Mouse (Mus musculus): Measurements from ENCODE around the gene Gm20479. TPM values are rescaled to one million over a fixed set of nuclear protein-coding genes. Genes with fewer than 3 reads are reported as not detected.
A peak's percentile ranks its signal among the peaks of the same experiment; 100 is the strongest.

The Gm20479 gene
- polyA plus RNA-seq, 1 experiment, result 0.11 TPM

DNA sequence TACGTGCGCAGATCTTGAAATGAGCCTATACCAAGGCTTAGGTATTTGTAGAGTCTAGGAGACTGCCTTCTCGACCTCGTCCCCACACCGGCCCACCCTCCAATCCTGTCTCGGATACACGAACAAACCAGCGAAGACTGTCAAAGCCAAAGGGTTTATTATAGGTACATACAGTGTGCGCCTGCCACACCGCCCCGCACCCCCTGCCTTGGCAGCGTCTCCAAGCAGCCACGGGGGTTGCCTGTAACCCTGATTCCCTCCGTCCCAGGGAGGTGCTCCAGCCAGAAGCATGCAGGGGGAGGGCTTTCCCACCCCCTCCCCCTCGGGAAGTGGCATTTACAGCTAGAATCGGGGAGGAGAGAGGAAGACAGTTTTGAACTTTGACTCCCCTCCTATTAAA is 971 bp downstream of the Gm20479 start:
- H3K4me3 ChIP-seq, result peak overlapping the region; percentile 58
- no peak for TF ChIP-seq SRF (IDR thresholded peaks at IDR 0.05; ENCODE audit: control insufficient read depth, insufficient read length, low read depth)
- no peak for TF ChIP-seq MYOG (IDR thresholded peaks at IDR 0.05; ENCODE audit: control insufficient read depth in 1 of 3, insufficient read depth in 1 of 3, insufficient read length in 2 of 3, low read depth in 2 of 3)
- no peak for TF ChIP-seq TCF3 (IDR thresholded peaks at IDR 0.05; ENCODE audit: insufficient read length, low read depth)
- no peak for TF ChIP-seq POLR2A (IDR thresholded peaks at IDR 0.05; ENCODE audit: insufficient read length, low read depth)
- no peak for TF ChIP-seq MAX (IDR thresholded peaks at IDR 0.05; ENCODE audit: low read depth)
- TF ChIP-seq MYOD1 (IDR thresholded peaks at IDR 0.05; ENCODE audit: control insufficient read depth in 1 of 3, insufficient read length in 2 of 3, low read depth in 2 of 3), result no peak
- no peak for TF ChIP-seq TCF12 (IDR thresholded peaks at IDR 0.05; ENCODE audit: insufficient read depth, poor library complexity, severe bottlenecking)
- no peak for TF ChIP-seq REST (IDR thresholded peaks at IDR 0.05; ENCODE audit: insufficient read depth, insufficient read length)
- TF ChIP-seq E2F4 (IDR thresholded peaks at IDR 0.05; ENCODE audit: insufficient read depth), result no peak
- no peak for TF ChIP-seq POLR2AphosphoS2 (IDR thresholded peaks at IDR 0.05; ENCODE audit: insufficient read length, low read depth)
- TF ChIP-seq USF1 (IDR thresholded peaks at IDR 0.05; ENCODE audit: low read depth), result no peak
- no peak for TF ChIP-seq CEBPB (IDR thresholded peaks at IDR 0.05; ENCODE audit: insufficient read depth, poor library complexity, severe bottlenecking)

DNA sequence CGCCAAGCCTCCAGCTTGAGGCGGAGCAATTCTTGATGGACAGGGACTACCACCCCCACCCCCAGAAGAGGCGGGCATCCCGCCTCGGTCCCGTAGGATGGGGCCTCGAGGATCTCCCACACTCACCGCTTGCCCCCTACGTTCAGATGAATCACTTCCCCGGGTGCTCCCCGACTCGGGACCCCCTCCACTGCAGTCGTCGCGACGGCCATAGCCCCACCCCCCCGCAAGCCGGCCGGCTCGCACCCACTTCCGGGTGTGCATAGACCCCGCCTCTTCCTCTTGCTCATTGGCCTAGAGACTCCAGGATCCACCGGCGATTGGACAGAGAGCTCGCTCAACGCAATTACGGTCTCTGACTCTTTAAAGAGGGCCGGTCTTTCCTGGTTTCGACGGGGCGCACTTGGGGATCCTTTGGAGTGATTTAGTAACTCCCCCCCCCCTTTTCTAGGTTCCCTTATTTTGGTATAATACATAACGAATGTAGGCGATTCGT is 1.4 kb downstream of the Gm20479 start, which contains the start of gene Shkbp1:
TSS of gene Shkbp1 (minus strand) at position 275 of the 496 bp plus-strand sequence.
- TF ChIP-seq SRF (IDR thresholded peaks at IDR 0.05; ENCODE audit: control insufficient read depth, insufficient read length, low read depth), result no peak
- peak; percentile 12 for TF ChIP-seq POLR2A (IDR thresholded peaks at IDR 0.05; ENCODE audit: insufficient read length, low read depth)
- no peak for TF ChIP-seq MAX (IDR thresholded peaks at IDR 0.05; ENCODE audit: low read depth)
- Histone ChIP-seq H3K79me2 (ENCODE audit: control insufficient read depth, insufficient read depth) (no peaks in the 10 kb centered on the region), H3K4me3 (peak within 1 kb of the TSS; percentile 58), H3K36me3 (ENCODE audit: control insufficient read depth, insufficient read depth) (peaks cover 2% of the 10 kb centered on the region), H3K27me3 (ENCODE audit: control insufficient read depth, insufficient read depth, insufficient read length) (no peaks in the 10 kb centered on the region), H3ac (ENCODE audit: control insufficient read depth, insufficient read length) (no peak within 1 kb of the TSS), H3K4me2 (ENCODE audit: low read depth) (peak within 1 kb of the TSS; percentile 88)

More for the DNA sequence above, 971 bp downstream of the Gm20479 start:
- Histone ChIP-seq H3ac (ENCODE audit: control insufficient read depth, insufficient read length) (no peak overlapping the region), H3K27me3 (ENCODE audit: control insufficient read depth, insufficient read depth, insufficient read length) (no peaks in the 10 kb centered on the region), H3K79me2 (ENCODE audit: control insufficient read depth, insufficient read depth) (no peaks in the 10 kb centered on the region), H3K36me3 (ENCODE audit: control insufficient read depth, insufficient read depth) (no peaks in the 10 kb centered on the region), H3K4me2 (ENCODE audit: low read depth) (peak overlapping the region; percentile 28)

DNA sequence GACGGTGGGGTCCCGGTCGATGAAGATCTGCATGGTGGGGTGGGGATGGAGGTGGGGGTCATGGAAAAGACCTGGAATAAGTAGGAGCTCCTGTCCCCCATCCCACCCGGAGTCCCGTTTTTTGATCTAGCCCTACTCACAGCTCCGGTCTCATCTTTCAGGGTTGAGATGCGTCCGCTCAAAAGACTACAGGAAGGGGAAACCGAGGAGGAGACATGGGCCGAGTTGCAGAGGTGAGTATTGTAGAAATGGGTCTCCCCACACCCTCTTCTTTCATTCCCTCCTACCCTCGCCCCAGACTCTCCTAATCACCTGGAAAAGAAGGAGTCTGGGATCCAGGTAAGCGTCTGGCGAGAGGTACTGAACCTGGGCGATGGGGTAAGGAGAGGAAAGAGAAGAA is 2.0 kb downstream of the Gm20479 start:
- Histone ChIP-seq H3K27me3 (ENCODE audit: control insufficient read depth, insufficient read depth, insufficient read length) (no peaks in the 10 kb centered on the region), H3K4me3 (peak overlapping the region; percentile 58), H3K36me3 (ENCODE audit: control insufficient read depth, insufficient read depth) (peaks cover 3% of the 10 kb centered on the region), H3K79me2 (ENCODE audit: control insufficient read depth, insufficient read depth) (no peaks in the 10 kb centered on the region), H3ac (ENCODE audit: control insufficient read depth, insufficient read length) (no peak overlapping the region), H3K4me2 (ENCODE audit: low read depth) (peak overlapping the region; percentile 88)
- TF ChIP-seq REST (IDR thresholded peaks at IDR 0.05; ENCODE audit: insufficient read depth, insufficient read length) (no peak), POLR2A (IDR thresholded peaks at IDR 0.05; ENCODE audit: insufficient read length, low read depth) (no peak), MAX (IDR thresholded peaks at IDR 0.05; ENCODE audit: low read depth) (no peak), POLR2AphosphoS2 (IDR thresholded peaks at IDR 0.05; ENCODE audit: insufficient read length, low read depth) (no peak), MYOG (IDR thresholded peaks at IDR 0.05; ENCODE audit: control insufficient read depth in 1 of 3, insufficient read depth in 1 of 3, insufficient read length in 2 of 3, low read depth in 2 of 3) (no peak), MYOD1 (IDR thresholded peaks at IDR 0.05; ENCODE audit: control insufficient read depth in 1 of 3, insufficient read length in 2 of 3, low read depth in 2 of 3) (no peak), USF1 (IDR thresholded peaks at IDR 0.05; ENCODE audit: low read depth) (no peak), E2F4 (IDR thresholded peaks at IDR 0.05; ENCODE audit: insufficient read depth) (no peak)

DNA sequence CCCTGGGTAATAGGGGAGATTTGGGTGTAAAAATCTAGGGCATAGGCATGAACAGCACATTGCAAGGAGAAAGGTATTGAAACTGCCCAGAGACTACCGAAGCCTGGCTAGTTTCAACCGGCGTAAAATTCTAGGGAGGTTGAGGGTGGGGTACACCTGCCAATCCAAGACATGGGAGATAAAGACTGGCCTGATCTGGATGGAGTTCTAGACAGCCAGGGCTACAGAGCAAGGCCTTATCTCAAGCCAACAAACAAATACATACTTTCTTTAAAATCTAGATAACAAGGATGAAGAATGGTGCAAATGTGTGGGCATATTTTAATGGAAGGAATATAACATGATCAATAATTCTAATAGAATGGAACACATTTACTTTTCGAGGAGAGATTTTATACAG is 2.4 kb downstream of the Gm20479 start:
- Histone ChIP-seq H3K27me3 (ENCODE audit: control insufficient read depth, insufficient read depth, insufficient read length) (no peaks in the 10 kb centered on the region), H3K36me3 (ENCODE audit: control insufficient read depth, insufficient read depth) (peaks cover 3% of the 10 kb centered on the region), H3K4me3 (peak overlapping the region; percentile 58)

DNA sequence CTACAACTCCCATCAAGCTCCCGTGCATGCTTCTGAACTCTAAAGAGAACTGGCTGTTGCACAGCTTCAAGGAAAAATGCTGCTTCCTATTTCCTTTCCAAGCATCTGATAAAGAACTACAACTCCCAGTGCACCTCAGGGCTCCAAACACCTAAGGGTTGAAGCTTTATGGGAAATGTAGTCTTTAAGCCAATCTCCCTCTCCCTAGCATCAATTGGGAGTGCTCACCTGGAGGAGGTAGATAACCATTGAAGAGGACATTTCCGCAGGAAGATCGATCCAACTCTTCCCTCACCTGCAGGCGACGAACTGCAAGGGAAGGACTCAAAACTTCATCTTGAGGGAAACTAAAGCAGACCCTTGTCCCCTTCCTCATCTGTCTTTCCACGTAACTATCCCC is 3.1 kb downstream of the Gm20479 start:
- peaks cover 3% of the 10 kb centered on the region for H3K36me3 ChIP-seq (ENCODE audit: control insufficient read depth, insufficient read depth)
- TF ChIP-seq REST (IDR thresholded peaks at IDR 0.05; ENCODE audit: insufficient read depth, insufficient read length), result no peak
- TF ChIP-seq SRF (IDR thresholded peaks at IDR 0.05; ENCODE audit: control insufficient read depth, insufficient read length, low read depth), result no peak
- no peak for TF ChIP-seq E2F4 (IDR thresholded peaks at IDR 0.05; ENCODE audit: insufficient read depth)
- no peak for TF ChIP-seq POLR2A (IDR thresholded peaks at IDR 0.05; ENCODE audit: insufficient read length, low read depth)
- TF ChIP-seq USF1 (IDR thresholded peaks at IDR 0.05; ENCODE audit: low read depth), result no peak
- TF ChIP-seq TCF3 (IDR thresholded peaks at IDR 0.05; ENCODE audit: insufficient read length, low read depth), result no peak
- no peak for TF ChIP-seq POLR2AphosphoS2 (IDR thresholded peaks at IDR 0.05; ENCODE audit: insufficient read length, low read depth)
- no peak for TF ChIP-seq CEBPB (IDR thresholded peaks at IDR 0.05; ENCODE audit: insufficient read depth, poor library complexity, severe bottlenecking)
- TF ChIP-seq MAX (IDR thresholded peaks at IDR 0.05; ENCODE audit: low read depth), result no peak
- TF ChIP-seq MYOD1 (IDR thresholded peaks at IDR 0.05; ENCODE audit: control insufficient read depth in 1 of 3, insufficient read length in 2 of 3, low read depth in 2 of 3), result no peak
- no peak for TF ChIP-seq MYOG (IDR thresholded peaks at IDR 0.05; ENCODE audit: control insufficient read depth in 1 of 3, insufficient read depth in 1 of 3, insufficient read length in 2 of 3, low read depth in 2 of 3)
- TF ChIP-seq TCF12 (IDR thresholded peaks at IDR 0.05; ENCODE audit: insufficient read depth, poor library complexity, severe bottlenecking), result no peak
- no peak overlapping the region for H3ac ChIP-seq (ENCODE audit: control insufficient read depth, insufficient read length)
- H3K4me3 ChIP-seq, result no peak overlapping the region
- H3K79me2 ChIP-seq (ENCODE audit: control insufficient read depth, insufficient read depth), result no peaks in the 10 kb centered on the region
- no peak overlapping the region for H3K4me2 ChIP-seq (ENCODE audit: low read depth)
- H3K27me3 ChIP-seq (ENCODE audit: control insufficient read depth, insufficient read depth, insufficient read length), result no peaks in the 10 kb centered on the region

More for the DNA sequence above, 2.4 kb downstream of the Gm20479 start:
- peak overlapping the region; percentile 88 for H3K4me2 ChIP-seq (ENCODE audit: low read depth)
- H3ac ChIP-seq (ENCODE audit: control insufficient read depth, insufficient read length), result no peak overlapping the region
- TF ChIP-seq MAX (IDR thresholded peaks at IDR 0.05; ENCODE audit: low read depth), result no peak
- no peak for TF ChIP-seq SRF (IDR thresholded peaks at IDR 0.05; ENCODE audit: control insufficient read depth, insufficient read length, low read depth)
- no peaks in the 10 kb centered on the region for H3K79me2 ChIP-seq (ENCODE audit: control insufficient read depth, insufficient read depth)

All from myocyte (in vitro differentiated cells).